In the genomic region with DNA sequence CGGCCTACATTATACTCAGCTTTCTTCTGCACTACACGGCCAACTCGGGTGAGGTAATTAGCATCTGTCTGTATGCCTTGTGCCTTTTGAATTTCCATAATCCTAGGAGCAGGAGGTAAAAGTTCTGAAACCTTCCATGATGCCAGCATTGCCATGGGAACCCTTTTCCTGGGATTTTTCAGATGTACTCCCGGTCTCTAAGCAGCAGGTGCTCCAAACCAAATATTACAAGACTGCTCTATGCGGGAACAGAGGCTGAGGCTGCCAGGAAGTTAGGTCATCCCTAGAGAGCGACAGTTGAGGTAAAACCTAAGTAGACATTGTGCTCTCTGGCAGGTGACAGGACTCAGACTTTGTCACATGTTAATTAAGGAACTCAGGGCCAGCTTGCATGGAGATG, we compare ENCODE assay signal across 17 mouse cellular contexts.
"Had no signal": no experiment of that assay in that cellular context is flagged by ENCODE, and none has a peak within 500 bp of the region (broad histone marks: within the 10 kb centered on the region; RNA-seq: fewer than 3 reads in every experiment).

No protein-coding gene starts in this region.

- H3K9me3 ChIP-seq: limb, embryonic 15.5 days; liver, embryonic 13.5 days; lung, embryonic 15.5 days; neural tube, embryonic 15.5 days; stomach, embryonic 15.5 days had no signal

- ATAC-seq: liver, postnatal 0 days had no signal

- H3K27ac ChIP-seq: kidney, postnatal 0 days; left cerebral cortex, adult 2 months; limb, embryonic 15.5 days; liver, embryonic 13.5 days; lung, embryonic 15.5 days; macrophage; neural tube, embryonic 15.5 days; stomach, embryonic 15.5 days had no signal

- H3K4me3 ChIP-seq: left cerebral cortex, adult 2 months; limb, embryonic 15.5 days; liver, embryonic 13.5 days; lung, embryonic 15.5 days; megakaryocyte, embryonic 14.5 days; myocyte; neural tube, embryonic 15.5 days; stomach, embryonic 15.5 days had no signal

- H3K4me2 ChIP-seq: limb, embryonic 15.5 days; liver, embryonic 13.5 days; lung, embryonic 15.5 days; neural tube, embryonic 15.5 days; stomach, embryonic 15.5 days had no signal

- H3K4me1 ChIP-seq: liver, embryonic 13.5 days; megakaryocyte, embryonic 14.5 days; neural tube, embryonic 15.5 days; stomach, embryonic 15.5 days had no signal

- DNase-seq: kidney, adult 11 months; kidney, adult 9 months; kidney, postnatal 36 days; liver, embryonic 13.5 days; liver, postnatal 0 days; lung, postnatal 14 days; thymus, adult 2 months; thymus, postnatal 25 days had no signal

- H3K9ac ChIP-seq: limb, embryonic 15.5 days; liver, embryonic 13.5 days; liver, postnatal 0 days; lung, embryonic 15.5 days; neural tube, embryonic 15.5 days; stomach, embryonic 15.5 days had no signal

- H3K36me3 ChIP-seq: limb, embryonic 15.5 days; liver, embryonic 13.5 days; lung, embryonic 15.5 days; neural tube, embryonic 15.5 days; stomach, embryonic 15.5 days had no signal

- H3K27me3 ChIP-seq: liver, embryonic 13.5 days; lung, embryonic 15.5 days; megakaryocyte, embryonic 14.5 days; neural tube, embryonic 15.5 days; stomach, embryonic 15.5 days had no signal
